Mouse (Mus musculus) embryo, embryonic 9.5 days (tissue): ENCODE results near the gene Trim66.

ENCODE experiments used
- DNase-seq: peaks from one replicate; pipeline ENCODE4 v3.0.0-alpha.2; 2017; ENCODE audit errors: extremely low spot score

The Trim66 gene

GRCm38 (mm10) chr7:109508034-109508433 is at the start of gene Trim66:
TSS of gene Trim66 (minus strand) at chr7:109508134.
- no peak for DNase-seq

- no peak for DNase-seq
Measured at GRCm38 (mm10) chr7:109546726-109547125, 38.8 kb upstream of the Trim66 start.

- no peak for DNase-seq
Measured at GRCm38 (mm10) chr7:109546186-109546585, 38.3 kb upstream of the Trim66 start.

- DNase-seq, result no peak
Measured at GRCm38 (mm10) chr7:109545255-109545993, 37.5 kb upstream of the Trim66 start.

GRCm38 (mm10) chr7:109544792-109545191 is 36.9 kb upstream of the Trim66 start:
- no peak for DNase-seq

GRCm38 (mm10) chr7:109542364-109542628 is 34.4 kb upstream of the Trim66 start:
- DNase-seq, result no peak

- DNase-seq, result no peak
Measured at GRCm38 (mm10) chr7:109541609-109542363, 33.9 kb upstream of the Trim66 start.

- DNase-seq, result no peak
Measured at GRCm38 (mm10) chr7:109540902-109541301, 33.0 kb upstream of the Trim66 start.

- no peak for DNase-seq
Measured at GRCm38 (mm10) chr7:109536451-109536946, 28.6 kb upstream of the Trim66 start.

GRCm38 (mm10) chr7:109534921-109535320 is 27.0 kb upstream of the Trim66 start:
- no peak for DNase-seq

- DNase-seq, result no peak
Measured at GRCm38 (mm10) chr7:109533888-109534287, 26.0 kb upstream of the Trim66 start.

- DNase-seq, result no peak
Measured at GRCm38 (mm10) chr7:109533129-109533528, 25.2 kb upstream of the Trim66 start.

GRCm38 (mm10) chr7:109532691-109533090 is 24.8 kb upstream of the Trim66 start:
- no peak for DNase-seq

GRCm38 (mm10) chr7:109531501-109531900 is 23.6 kb upstream of the Trim66 start:
- DNase-seq, result no peak

GRCm38 (mm10) chr7:109529741-109530140 is 21.8 kb upstream of the Trim66 start:
- no peak for DNase-seq

GRCm38 (mm10) chr7:109528356-109528755 is 20.4 kb upstream of the Trim66 start:
- DNase-seq, result peak; percentile 62

GRCm38 (mm10) chr7:109527536-109527935 is 19.6 kb upstream of the Trim66 start:
- no peak for DNase-seq

- DNase-seq, result no peak
Measured at GRCm38 (mm10) chr7:109525740-109526663, 18.1 kb upstream of the Trim66 start.

GRCm38 (mm10) chr7:109524763-109525162 is 16.8 kb upstream of the Trim66 start:
- peak; percentile 9 for DNase-seq

GRCm38 (mm10) chr7:109524442-109524744 is 16.5 kb upstream of the Trim66 start:
- DNase-seq, result peak; percentile 34

GRCm38 (mm10) chr7:109523741-109524441 is 16.0 kb upstream of the Trim66 start:
- DNase-seq, result peak; percentile 35

GRCm38 (mm10) chr7:109523304-109523703 is 15.4 kb upstream of the Trim66 start:
- DNase-seq, result peak; percentile 32
